Mouse (Mus musculus) testis, postnatal 10 days (tissue): Measurements from ENCODE around the gene OR5BS1P.
A peak's percentile ranks its signal among the peaks of the same experiment; 100 is the strongest.
"Not testable (repeated sequence)": the region's sequence is repeated elsewhere in the genome, so short reads cannot be mapped to it uniquely, and the experiment has no call there.

ENCODE experiments used
- DNase-seq: peaks from one replicate; pipeline ENCODE4 v3.0.0; 2021; ENCODE audit warnings: low spot score

Gene OR5BS1P

DNA sequence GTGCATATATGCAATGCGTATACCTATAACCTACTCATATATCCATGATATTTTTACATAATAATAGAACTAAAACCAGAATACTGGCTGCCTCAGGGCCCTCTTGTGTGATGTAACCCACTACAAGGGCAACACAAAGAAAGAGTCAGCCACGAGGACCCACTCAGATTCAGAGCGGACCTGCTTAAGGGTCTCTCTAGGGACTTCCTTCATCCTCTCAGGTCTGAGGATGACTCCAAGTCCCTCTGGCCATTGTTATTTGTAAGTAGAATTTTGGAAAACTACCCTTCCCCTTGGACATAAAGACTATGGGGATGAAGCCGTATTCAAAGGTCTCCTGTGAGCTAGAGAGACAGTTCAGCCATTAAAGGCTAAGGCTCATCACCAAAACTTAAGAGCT, at the start of gene OR5BS1P:
Gene OR5BS1P, plus strand, starts transcription at position 301 of the 400 bp plus-strand sequence.
- no peak for DNase-seq

DNA sequence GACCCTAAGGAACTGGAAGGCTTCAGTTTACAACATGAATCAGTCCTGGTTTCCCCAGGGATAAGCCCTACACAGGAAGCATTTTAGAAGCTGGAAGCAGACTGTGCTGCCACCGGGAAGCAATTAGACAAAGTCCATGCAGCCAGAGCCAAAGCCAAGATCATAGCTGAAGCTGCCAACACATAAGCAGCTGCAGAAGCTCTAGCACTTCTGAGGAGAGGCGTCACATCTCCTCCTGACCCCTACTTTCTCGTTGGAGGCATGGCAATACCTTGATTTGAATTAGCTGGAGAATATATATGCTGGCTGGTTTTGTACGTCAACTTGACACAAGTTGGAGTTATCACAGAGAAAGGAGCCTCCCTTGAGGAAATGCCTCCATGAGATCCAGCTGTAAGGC, 48.8 kb upstream of the OR5BS1P start:
- no peak for DNase-seq

DNA sequence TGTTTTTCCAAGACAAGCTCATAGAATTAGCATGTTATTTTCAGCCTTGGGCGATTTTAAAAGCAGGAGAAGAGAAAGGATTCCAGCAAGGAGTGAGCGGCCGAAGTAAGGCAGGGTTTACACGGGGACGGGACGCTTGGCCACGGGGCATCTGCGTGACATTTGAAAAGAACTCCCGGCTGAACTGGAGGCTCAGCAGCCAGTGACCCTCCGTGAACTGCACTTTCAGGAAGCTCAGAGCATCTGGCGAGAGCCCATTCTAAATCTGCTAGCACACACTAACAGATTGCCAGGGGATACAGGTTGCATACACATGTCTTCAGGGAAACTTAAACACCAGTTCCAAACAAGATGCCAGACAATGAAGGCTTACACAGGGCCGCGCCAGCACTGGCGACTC, 45.4 kb upstream of the OR5BS1P start:
- DNase-seq, result no peak

DNA sequence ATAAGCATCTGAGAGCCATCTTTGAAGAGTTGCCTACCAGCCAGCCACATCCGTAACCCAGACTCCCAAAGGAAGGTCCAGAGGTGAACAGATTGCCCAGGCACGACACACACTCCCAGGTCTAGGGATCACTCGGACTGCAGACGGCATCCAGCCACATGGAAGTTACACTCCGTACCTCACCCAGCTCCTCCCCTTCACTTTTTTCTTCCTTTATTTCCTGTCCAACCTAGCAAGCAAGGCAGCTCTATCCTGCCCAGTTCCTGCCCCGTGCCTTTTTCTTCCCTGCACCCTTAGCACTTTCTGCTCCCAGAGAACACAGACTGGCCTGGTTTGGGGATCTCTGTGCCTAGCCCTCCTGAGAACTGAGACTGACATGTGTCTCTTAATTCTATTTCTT, 44.9 kb upstream of the OR5BS1P start:
- no peak for DNase-seq

DNA sequence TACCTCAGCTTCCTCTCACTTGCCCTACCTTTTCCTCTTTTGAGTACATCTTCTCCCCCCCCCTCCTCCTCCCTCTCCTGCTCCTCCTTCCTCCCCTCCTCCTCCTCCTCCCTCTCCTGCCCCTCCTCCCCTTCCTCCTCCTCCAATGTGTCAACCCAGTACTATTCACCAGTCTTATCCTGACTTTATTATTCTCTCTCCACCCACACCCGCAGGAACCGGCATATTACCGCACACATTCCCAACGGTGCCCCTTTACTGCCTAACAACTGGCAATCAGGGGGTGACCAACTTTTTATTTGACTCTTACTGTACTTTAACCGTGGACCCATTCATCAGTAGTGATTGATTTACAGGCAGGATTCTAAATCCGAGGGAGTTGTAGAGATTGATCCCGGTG, 44.5 kb upstream of the OR5BS1P start:
- no peak for DNase-seq

DNA sequence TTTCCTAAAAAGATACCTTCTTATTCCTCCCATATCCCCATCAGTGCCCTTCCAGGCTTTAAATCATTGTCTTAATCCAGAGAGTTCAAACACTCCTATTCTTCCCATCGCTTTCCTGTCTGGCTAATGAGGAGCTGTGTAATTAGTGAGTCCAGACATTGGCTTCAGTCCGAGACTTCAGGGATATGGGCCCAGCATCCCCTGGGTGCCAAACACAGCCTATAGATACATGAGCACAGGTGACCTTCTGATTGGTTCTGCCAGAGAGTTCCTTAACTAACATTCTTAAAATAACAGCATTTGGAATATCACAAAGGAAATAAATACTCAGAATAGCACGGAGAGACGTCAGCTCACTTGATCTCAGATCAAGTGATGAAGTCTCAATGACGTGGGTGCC, 38.8 kb upstream of the OR5BS1P start, which contains the start of gene Olfr282:
Gene Olfr282, plus strand, starts transcription at position 301 of the 400 bp plus-strand sequence.
- not testable (repeated sequence) for DNase-seq

DNA sequence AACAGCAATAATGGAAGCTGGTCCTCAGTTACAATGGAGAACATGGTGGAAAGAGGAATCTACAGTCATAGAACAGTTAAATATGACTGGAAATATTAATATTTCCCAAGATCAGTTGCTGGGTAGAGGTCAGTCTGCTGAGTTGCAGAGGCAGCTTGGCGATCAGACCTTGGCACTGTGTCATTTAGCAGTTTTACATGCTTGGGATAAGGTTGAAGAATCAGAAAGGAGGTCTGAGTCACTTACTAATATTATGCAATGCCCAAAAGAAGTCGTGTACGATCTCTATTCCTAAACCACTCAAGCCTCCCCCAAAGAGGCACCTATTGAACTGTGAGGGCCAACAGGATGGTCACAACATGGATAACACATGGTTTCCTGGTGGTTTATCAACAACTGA, 25.1 kb upstream of the OR5BS1P start:
- DNase-seq, result no peak

DNA sequence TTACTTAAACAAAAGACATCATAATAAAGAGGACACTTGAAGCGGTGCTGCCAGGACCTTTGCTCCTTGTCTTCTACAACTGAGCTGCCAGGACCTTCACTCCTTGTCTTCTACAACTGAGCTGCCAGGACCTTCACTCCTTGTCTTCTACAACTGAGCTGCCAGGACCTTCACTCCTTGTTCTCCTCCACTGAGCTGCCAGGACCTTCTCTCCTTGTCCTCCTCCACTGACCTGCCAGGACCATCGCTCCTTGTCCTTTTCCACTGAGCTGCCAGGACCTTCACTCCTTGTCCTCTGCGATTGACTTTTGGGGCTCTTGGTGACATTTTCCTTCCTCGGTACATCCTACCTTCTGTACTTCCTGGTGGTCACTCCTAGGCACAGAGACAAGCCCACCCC, 21.2 kb upstream of the OR5BS1P start:
- DNase-seq, result no peak

DNA sequence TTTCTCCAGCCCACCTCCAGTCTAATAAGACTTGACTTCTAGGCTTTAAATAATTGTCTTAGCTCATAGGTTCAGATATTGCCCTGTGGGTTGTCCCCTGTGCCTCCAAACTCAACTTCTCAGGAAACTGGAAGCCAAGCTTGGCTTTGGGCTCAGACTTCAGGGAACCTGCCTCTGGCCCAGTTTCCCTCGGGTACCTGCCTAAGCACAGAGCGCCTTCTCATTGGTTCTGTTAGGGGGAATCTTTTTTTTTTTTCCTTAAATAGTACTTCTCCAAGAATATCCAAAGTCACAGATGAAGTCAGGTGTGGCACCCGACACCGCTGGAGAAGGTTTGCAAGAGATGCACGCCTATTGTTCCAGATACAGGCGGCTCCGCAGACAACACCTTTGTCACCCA, 17.4 kb upstream of the OR5BS1P start, which contains the start of gene Olfr281:
Gene Olfr281, plus strand, starts transcription at position 301 of the 400 bp plus-strand sequence.
- DNase-seq, result no peak

DNA sequence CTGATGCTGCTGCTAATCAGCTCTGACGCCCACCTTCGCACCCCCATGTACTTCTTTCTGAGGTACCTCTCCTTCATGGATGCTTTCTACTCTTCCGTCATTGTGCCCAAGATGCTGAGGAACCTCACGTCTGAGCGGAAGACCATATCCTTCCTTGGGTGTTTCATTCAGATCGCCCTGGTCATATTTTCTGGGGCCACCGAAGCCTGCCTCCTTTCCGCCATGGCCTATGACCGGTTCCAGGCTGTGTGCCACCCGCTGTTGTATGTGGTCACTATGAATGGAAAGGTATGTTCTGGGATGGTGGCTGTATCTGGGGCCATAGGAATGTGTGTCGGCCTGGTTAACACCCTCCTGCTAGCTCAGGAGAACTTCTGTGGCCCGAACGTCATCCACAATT, 1.8 kb downstream of the OR5BS1P start:
- no peak for DNase-seq

DNA sequence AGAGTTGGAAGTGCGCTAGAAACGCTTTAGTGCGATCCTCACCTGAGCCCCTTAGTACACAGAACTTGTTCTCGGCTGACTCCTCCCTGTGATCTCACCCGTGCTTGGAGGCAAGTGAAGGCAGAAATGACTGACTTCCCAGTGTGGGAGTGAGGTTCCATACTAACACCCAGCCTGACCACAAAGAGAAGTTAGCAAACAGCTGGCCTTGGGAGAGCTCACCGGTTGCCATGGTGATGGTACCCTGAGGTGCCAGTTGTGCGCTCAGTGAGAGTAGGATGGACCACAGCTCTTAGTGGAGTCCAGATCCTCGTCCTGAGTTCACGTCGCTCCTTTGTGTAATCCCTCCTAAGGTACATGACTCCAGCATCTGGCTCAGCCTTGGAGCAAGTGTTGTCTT, 5.3 kb downstream of the OR5BS1P start:
- DNase-seq, result no peak

DNA sequence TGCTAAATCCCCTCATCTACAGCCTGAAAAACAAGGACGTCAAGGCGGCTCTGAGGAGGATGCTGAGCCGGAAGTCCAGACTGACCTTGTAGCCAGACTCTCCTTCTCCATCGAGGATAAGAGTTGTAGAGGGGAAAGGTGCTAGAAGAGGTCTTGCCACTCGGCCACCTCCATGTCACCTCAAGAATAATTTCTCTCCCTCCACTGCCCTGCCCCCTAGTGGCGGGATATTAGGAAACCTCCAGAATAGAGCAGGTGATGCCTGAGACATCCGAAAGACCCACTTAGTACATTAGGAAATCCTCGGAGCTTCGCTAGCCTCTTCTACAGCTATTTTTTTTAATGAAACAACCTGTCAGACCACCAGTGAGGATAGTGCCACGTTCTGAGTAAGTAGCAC, 5.7 kb downstream of the OR5BS1P start:
- DNase-seq, result peak; percentile 82

DNA sequence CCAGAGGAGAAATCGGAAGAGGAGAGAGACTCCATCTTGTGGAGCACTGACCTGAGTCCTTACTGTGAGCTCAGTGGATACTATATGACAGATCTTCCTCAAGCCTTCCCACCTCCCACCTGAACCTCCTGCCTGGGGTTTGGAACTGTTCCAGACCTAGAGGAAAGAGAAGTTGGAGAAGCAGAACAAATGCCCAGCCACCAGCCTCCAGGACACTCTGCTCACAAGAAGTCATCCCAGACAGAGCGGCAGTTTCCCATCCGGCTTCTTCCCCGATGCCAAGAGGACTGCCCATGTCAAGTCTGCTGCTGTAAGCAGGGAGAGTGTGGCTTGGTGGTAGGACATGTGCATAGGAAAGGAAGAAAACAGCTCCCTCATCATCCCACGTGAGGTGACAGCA, 6.6 kb downstream of the OR5BS1P start:
- DNase-seq, result no peak

DNA sequence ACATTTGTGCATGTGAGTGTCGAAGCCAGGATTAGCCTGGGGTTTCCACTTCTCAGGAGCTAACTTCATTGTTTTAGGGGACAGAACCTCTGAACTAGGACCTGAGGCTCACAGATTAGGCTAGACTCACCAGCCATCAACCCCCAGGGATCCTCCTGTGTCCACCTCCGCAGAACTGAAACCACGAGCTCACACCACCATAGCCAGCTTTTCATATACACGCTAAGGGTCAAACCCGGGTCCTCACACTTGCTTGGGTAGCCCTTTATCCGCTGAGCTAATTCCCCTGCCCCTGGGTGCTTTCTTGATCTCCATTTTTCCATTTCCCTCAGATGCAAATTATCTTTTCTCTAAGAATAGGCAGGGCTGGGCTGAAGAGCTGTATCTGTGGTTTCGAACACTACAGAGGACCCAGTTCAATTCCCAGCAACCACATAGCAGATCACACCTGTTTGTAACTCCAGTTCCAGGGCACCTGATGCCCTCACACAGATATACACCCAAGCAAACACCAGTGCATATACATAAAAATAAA, 9.9 kb downstream of the OR5BS1P start:
- DNase-seq, result no peak

DNA sequence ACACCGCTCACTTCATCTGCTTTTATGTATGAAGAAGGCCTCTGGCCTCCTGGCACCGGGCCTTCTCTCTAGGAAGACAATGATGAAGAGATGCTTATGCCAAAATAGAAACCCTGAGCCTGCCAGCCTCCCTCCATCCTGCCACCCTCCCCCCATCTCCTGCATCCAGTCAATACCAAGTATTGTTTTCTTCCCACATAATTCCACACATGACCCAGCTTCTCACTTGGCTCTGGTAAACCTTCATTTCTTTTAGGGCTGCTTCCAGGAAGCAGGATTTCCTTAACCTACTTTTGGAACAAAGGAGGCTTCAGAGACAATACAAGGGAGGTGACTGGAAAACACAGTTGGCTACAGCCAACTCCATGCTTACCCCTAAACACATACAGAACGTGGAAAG, 13.0 kb downstream of the OR5BS1P start, which contains the start of gene Lalba:
Gene Lalba, minus strand, starts transcription at position 21 of the 400 bp plus-strand sequence.
- DNase-seq, result no peak

DNA sequence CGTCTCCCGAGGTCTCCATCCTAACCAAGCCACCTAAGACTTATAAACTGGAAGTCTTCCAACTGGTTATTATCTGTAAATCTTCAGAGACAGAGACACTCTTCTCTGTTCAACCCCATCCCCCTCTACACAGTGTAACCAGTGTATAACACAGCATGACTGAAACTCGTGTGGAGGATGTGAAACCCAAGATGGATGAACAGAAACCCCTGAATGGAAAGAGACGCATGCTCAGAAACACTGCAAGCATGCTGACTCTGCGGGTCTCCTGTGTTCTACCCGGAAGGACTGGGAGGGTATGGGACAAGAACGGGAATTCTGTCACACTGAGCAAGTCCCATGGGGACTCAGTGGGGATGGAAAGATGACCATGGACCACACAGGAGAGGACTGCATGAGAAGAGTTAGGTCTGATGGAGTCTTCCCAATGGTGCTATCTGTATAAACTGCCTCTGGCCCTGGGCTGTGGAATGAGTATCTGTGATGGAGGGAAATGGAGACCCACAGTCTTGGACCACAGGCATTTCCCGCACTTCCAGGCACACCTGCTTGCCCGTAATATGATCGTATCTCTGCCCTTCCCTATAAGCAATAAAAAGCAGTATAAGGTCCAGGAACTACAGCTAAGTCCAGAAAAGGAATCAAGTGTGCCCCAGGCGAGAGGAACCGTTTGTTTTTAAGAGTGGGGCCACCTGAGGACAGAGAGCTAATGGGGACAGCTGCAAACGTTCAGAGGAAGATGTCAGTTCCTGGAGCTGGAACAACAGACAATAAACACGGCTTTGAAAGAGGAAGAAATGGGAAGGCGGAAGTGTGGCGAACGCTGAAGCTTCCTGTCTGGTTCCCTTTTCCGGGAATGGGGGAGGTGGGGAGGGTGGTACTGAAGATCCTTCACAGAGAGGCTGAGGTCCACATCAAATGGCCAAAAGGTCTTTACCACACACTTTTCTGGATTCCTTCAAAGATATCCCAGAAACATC, 14.5 kb downstream of the OR5BS1P start:
- DNase-seq, result no peak

DNA sequence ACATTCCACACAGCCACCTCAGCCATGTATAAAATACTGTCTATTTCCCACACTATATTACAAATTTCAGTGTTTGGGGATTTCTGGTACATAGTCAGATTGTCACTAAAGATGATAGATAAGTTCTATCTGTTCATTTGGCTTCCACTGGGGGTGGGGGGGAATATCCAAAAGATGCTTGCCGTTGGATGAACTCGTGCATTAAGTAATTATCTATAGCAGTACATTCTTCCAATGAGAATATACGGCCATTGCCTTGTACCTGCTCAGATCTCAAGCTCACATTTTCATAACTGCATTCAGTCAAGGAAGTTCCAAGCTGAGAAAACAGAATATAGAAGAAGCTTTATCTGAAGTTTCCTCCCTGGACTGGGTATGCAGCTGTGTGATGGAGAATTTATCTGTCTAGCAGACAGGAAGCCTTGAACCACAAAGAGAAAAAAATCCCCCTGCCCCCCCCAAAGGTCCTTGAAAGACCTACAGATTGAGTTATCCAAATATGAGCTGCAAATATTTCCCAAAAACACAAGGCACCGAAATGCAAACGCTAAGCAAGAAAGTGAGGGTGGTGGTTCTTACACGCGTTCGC, 16.8 kb downstream of the OR5BS1P start:
- DNase-seq, result no peak

DNA sequence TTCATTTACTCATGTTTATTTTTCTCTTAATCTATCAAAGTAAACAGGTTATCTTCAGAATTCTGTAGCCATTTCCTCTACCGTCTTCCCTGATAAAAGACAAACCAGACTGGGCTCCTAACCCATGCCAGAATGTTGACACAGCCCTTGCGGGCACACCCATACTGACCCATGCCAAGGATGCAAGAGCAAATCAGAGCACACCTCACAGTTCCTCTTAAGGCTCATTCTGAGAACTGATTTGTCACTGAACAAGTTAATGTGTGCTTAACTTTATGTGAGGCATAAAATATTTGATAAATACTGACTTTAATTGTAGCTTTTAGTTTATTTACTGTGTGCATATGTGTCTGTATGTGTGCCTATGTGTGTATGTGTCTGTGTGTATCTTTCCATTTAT, 21.6 kb downstream of the OR5BS1P start:
- no peak for DNase-seq

DNA sequence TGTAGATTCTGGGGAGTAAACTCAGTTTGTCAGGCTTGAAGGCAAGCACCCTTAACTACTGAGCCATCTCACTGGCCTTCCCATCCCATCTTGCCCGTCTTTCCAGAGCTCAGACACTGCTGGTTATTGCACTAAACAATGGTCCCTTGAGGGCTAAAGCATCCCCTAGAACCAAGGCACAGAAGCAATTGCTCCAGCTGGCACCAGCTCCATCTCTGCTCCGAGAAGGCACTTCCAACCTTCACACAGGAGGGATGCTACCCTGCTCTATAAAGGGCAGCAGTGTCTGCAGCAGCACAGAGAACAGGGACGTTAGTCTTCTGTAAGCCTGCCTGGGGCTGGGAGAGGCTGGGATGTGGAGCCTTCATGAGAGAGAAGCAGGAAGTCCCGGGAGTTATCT, 22.4 kb downstream of the OR5BS1P start, which contains the start of gene Olfr279:
Gene Olfr279, plus strand, starts transcription at position 301 of the 400 bp plus-strand sequence.
- DNase-seq, result no peak

DNA sequence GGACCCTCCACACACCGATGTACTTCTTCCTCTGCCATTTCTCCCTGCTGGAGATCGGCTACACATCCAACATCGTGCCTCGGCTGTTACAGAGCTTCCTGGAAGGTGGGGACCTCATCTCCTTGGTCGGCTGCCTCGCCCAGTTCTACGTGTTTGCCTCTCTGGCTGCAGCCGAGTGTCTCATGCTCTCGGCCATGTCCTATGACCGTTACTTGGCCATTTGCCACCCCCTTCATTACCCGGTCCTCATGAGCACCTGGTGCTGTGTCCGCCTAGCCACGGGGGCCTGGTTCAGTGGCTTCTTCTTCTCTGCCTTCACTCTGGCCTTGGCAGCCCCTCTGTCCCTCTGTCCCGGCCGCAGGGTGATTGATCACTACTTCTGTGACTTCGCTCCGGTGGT, 27.9 kb downstream of the OR5BS1P start:
- no peak for DNase-seq

DNA sequence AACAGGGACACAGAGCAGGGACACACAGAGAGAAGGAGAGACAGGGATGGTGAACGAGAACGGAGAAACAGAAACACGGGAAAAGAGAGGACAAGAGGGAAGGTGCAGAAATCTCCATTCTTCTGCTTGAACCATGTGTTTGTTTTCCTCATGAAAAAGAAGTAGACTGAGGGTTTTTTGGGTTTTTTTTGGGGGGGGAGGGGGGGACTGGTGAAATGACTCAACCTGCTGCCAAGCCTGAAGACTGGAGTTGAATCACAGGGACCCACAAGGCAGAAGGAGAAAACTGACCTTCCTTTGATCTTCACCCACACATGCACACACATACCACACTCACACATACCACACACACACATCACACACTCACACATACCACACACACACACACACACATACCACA, 33.6 kb downstream of the OR5BS1P start:
- DNase-seq, result no peak

DNA sequence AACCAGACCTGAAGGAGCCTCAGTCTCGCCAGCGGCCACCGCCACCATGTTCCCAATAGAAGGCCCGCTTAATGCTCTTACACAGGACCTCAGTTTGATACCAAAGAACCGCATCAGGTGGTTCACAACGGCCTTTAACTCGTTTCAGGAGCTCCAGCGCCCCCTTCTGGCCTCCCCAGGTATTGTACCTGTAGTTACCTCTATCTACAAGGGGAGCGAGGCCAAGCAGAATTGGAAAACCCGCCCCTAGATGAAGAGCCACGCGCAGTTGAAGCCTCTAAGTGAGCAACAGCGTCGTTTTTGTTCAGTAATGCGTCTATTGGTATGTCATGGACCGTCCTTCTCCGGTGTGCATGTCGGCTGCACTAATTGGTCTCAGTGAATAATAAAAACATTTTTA, 34.8 kb downstream of the OR5BS1P start:
- peak; percentile 91 for DNase-seq
